Mouse (Mus musculus) spleen, adult 2 months (tissue): ENCODE measurements at regions not wholly inside any gene's neighbourhood (a gene's known extent, or its start where the extent isn't known, plus 50 kb on each side); places are given as distances from the start of the nearest gene placed in this dataset.

ENCODE experiments used
- CTCF ChIP-seq: fragments of 200-500 bp; IDR thresholded peaks from 2 replicates; pipeline ENCODE4 v1.5.1; 2011; ENCODE audit warnings: mild to moderate bottlenecking, inconsistent platforms; ENCODE audit not compliant: insufficient read depth, insufficient read length, insufficient replicate concordance; ENCODE audit errors: extremely low read depth
- POLR2A ChIP-seq: fragments of 200-500 bp; IDR thresholded peaks from 2 replicates; pipeline ENCODE4 v1.6.1; 2011; ENCODE audit warnings: low read depth, low read length, inconsistent platforms

GRCm38 (mm10) chr10:37206546-37206945, 67.8 kb upstream of the Marcks start:
- TF ChIP-seq CTCF = no peak
- TF ChIP-seq POLR2A = no peak
